Mouse (Mus musculus): ENCODE results near the gene Ehbp1l1. TPM values are rescaled to one million over a fixed set of nuclear protein-coding genes. Genes with fewer than 3 reads are reported as not detected.

The Ehbp1l1 gene
- polyA plus RNA-seq, 2 experiments: 25.4 to 51.1 TPM

- Histone ChIP-seq H3K9me3 (ENCODE audit: control insufficient read depth, low read length) (no peaks in the 10 kb centered on the region), H3K27ac (replicated peaks; ENCODE audit: low read depth, low read length) (no peak overlapping the region), H3K4me1 (ENCODE audit: control insufficient read depth, insufficient read depth, low read length) (peaks cover 6% of the 10 kb centered on the region; the same call in 1 of the 2 replicates), H3K4me2 (replicated peaks; ENCODE audit: low read depth, low read length, severe bottlenecking) (no peak overlapping the region), H3K27me3 (ENCODE audit: control insufficient read depth, insufficient read depth, low read length) (peaks cover 21% of the 10 kb centered on the region; the same call in 1 of the 2 replicates), H3K9ac (ENCODE audit: low read depth, low read length, severe bottlenecking) (no peak overlapping the region), H3K4me3 (replicated peaks; ENCODE audit: low read length) (no peak overlapping the region), H3K36me3 (ENCODE audit: control insufficient read depth, insufficient read depth, low read length) (peaks cover 89% of the 10 kb centered on the region)
- 90% methylated on average over 14 of the region's 14 CpGs for WGBS
- TF ChIP-seq POLR2A (IDR thresholded peaks at IDR 0.05; ENCODE audit: borderline replicate concordance, extremely low read depth, insufficient read depth, insufficient read length): no peak
- ATAC-seq (ENCODE audit: low FRiP score, low read depth) (no peak), DNase-seq (ENCODE audit: low spot score) (no peak)
Observed at GRCm38 (mm10) chr19:5758878-5759403, 32.8 kb upstream of the Ehbp1l1 start.

- peaks cover 21% of the 10 kb centered on the region; the same call in 1 of the 2 replicates for H3K27me3 ChIP-seq (ENCODE audit: control insufficient read depth, insufficient read depth, low read length)
- 0 out of 2 replicates have a peak overlapping the region, but pooled peaks have one; percentile 13 for H3K4me3 ChIP-seq (replicated peaks; ENCODE audit: low read length)
- H3K4me1 ChIP-seq (ENCODE audit: control insufficient read depth, insufficient read depth, low read length): peaks cover 6% of the 10 kb centered on the region; the same call in 1 of the 2 replicates
- 21% methylated on average over 29 of the region's 36 CpGs for WGBS
- peaks cover 82% of the 10 kb centered on the region for H3K36me3 ChIP-seq (ENCODE audit: control insufficient read depth, insufficient read depth, low read length)
- TF ChIP-seq POLR2A (IDR thresholded peaks at IDR 0.05; ENCODE audit: borderline replicate concordance, extremely low read depth, insufficient read depth, insufficient read length): no peak
- ATAC-seq (ENCODE audit: low FRiP score, low read depth): 0 out of 2 replicates have a peak, but pooled peaks have one; percentile 21
- H3K9me3 ChIP-seq (ENCODE audit: control insufficient read depth, low read length): no peaks in the 10 kb centered on the region
- peak overlapping the region; percentile 17; the same call in 1 of the 2 replicates for H3K4me2 ChIP-seq (replicated peaks; ENCODE audit: low read depth, low read length, severe bottlenecking)
- H3K9ac ChIP-seq (ENCODE audit: low read depth, low read length, severe bottlenecking): peak overlapping the region; percentile 31; the same call in 1 of the 2 replicates
- DNase-seq (ENCODE audit: low spot score): no peak
- no peak overlapping the region for H3K27ac ChIP-seq (replicated peaks; ENCODE audit: low read depth, low read length)
Observed at GRCm38 (mm10) chr19:5756991-5757636, 31.0 kb upstream of the Ehbp1l1 start.

- peaks cover 78% of the 10 kb centered on the region for H3K36me3 ChIP-seq (ENCODE audit: control insufficient read depth, insufficient read depth, low read length)
- 0 out of 2 replicates have a peak overlapping the region, but pooled peaks have one; percentile 13 for H3K4me3 ChIP-seq (replicated peaks; ENCODE audit: low read length)
- H3K27ac ChIP-seq (replicated peaks; ENCODE audit: low read depth, low read length): no peak overlapping the region
- peak; percentile 28; the same call in 1 of the 2 replicates for ATAC-seq (ENCODE audit: low FRiP score, low read depth)
- peak overlapping the region; percentile 31; the same call in 1 of the 2 replicates for H3K9ac ChIP-seq (ENCODE audit: low read depth, low read length, severe bottlenecking)
- H3K4me1 ChIP-seq (ENCODE audit: control insufficient read depth, insufficient read depth, low read length): peaks cover 6% of the 10 kb centered on the region; the same call in 1 of the 2 replicates
- peak overlapping the region; percentile 17; the same call in 1 of the 2 replicates for H3K4me2 ChIP-seq (replicated peaks; ENCODE audit: low read depth, low read length, severe bottlenecking)
- 15% methylated on average over 27 of the region's 29 CpGs for WGBS
- TF ChIP-seq POLR2A (IDR thresholded peaks at IDR 0.05; ENCODE audit: borderline replicate concordance, extremely low read depth, insufficient read depth, insufficient read length): no peak
- no peak for DNase-seq (ENCODE audit: low spot score)
- peaks cover 26% of the 10 kb centered on the region; the same call in 1 of the 2 replicates for H3K27me3 ChIP-seq (ENCODE audit: control insufficient read depth, insufficient read depth, low read length)
- no peaks in the 10 kb centered on the region for H3K9me3 ChIP-seq (ENCODE audit: control insufficient read depth, low read length)
Observed at GRCm38 (mm10) chr19:5756321-5756985, 30.3 kb upstream of the Ehbp1l1 start.

- Histone ChIP-seq H3K4me3 (replicated peaks; ENCODE audit: low read length) (no peak overlapping the region), H3K4me2 (replicated peaks; ENCODE audit: low read depth, low read length, severe bottlenecking) (peak overlapping the region; percentile 1; the same call in 1 of the 2 replicates), H3K27ac (replicated peaks; ENCODE audit: low read depth, low read length) (no peak overlapping the region), H3K27me3 (ENCODE audit: control insufficient read depth, insufficient read depth, low read length) (peaks cover 20% of the 10 kb centered on the region), H3K9me3 (ENCODE audit: control insufficient read depth, low read length) (no peaks in the 10 kb centered on the region), H3K9ac (ENCODE audit: low read depth, low read length, severe bottlenecking) (no peak overlapping the region), H3K4me1 (ENCODE audit: control insufficient read depth, insufficient read depth, low read length) (peaks cover 7% of the 10 kb centered on the region; the same call in 1 of the 2 replicates), H3K36me3 (ENCODE audit: control insufficient read depth, insufficient read depth, low read length) (peaks cover 63% of the 10 kb centered on the region)
- no peak for DNase-seq (ENCODE audit: low spot score)
- no peak for ATAC-seq (ENCODE audit: low FRiP score, low read depth)
- WGBS: 13% methylated on average over 18 of the region's 20 CpGs
- TF ChIP-seq POLR2A (IDR thresholded peaks at IDR 0.05; ENCODE audit: borderline replicate concordance, extremely low read depth, insufficient read depth, insufficient read length): no peak
Observed at GRCm38 (mm10) chr19:5751742-5752141, 25.6 kb upstream of the Ehbp1l1 start.

- H3K9me3 ChIP-seq (ENCODE audit: control insufficient read depth, low read length): no peaks in the 10 kb centered on the region
- WGBS: 10% methylated on average over 22 of the region's 22 CpGs
- peaks cover 5% of the 10 kb centered on the region for H3K4me1 ChIP-seq (ENCODE audit: control insufficient read depth, insufficient read depth, low read length)
- DNase-seq (ENCODE audit: low spot score) (no peak), ATAC-seq (ENCODE audit: low FRiP score, low read depth) (no peak; the same call in 1 of the 2 replicates)
- no peak overlapping the region for H3K27ac ChIP-seq (replicated peaks; ENCODE audit: low read depth, low read length)
- no peak overlapping the region for H3K9ac ChIP-seq (ENCODE audit: low read depth, low read length, severe bottlenecking)
- no peak overlapping the region for H3K4me3 ChIP-seq (replicated peaks; ENCODE audit: low read length)
- no peak overlapping the region for H3K4me2 ChIP-seq (replicated peaks; ENCODE audit: low read depth, low read length, severe bottlenecking)
- no peak for TF ChIP-seq POLR2A (IDR thresholded peaks at IDR 0.05; ENCODE audit: borderline replicate concordance, extremely low read depth, insufficient read depth, insufficient read length)
- H3K27me3 ChIP-seq (ENCODE audit: control insufficient read depth, insufficient read depth, low read length): peaks cover 13% of the 10 kb centered on the region
- H3K36me3 ChIP-seq (ENCODE audit: control insufficient read depth, insufficient read depth, low read length): peaks cover 58% of the 10 kb centered on the region
Observed at GRCm38 (mm10) chr19:5750951-5751350, 24.8 kb upstream of the Ehbp1l1 start.
